Mouse (Mus musculus): Measurements from ENCODE around the gene Scfd2.

DNA sequence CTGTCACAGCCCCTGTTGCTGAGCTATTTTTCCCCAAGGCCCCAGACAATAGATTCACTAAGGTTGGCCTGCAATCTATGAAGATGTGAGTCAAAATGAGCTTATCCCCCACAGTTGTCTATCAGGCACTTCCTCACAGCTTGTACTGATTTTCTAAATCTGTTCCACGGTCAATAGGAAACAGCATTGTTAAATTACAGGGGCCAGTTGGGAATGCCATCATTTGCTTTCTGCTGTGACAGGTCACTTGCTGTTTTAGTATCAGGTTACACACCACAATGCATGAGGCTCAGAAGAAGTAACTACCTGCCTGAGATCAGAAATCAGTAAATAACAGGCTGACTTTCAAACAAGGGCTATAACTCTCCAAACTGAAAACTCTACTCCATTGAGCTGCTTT, 168.3 kb downstream of the Scfd2 start:
- TF ChIP-seq GATA1 (IDR thresholded peaks at IDR 0.05; ENCODE audit: low read length) (no peak), TAL1 (IDR thresholded peaks at IDR 0.05; ENCODE audit: low read length) (no peak)

Measured in erythroblast, embryonic 14.5 days (primary cell).